Mouse (Mus musculus) embryo, embryonic 9.5 days (tissue): ENCODE results near the gene Pi16.
"Not testable (repeated sequence)": the region's sequence is repeated elsewhere in the genome, so short reads cannot be mapped to it uniquely, and the experiment has no call there.

Experiments used
- DNase-seq: peaks from one replicate; pipeline ENCODE4 v3.0.0-alpha.2; 2017; ENCODE audit errors: extremely low spot score

The Pi16 gene

GRCm38 (mm10) chr17:29317380-29317779 is at the start of gene Pi16:
Gene Pi16 (plus strand): TSS chr17:29317680.
- not testable (repeated sequence) for DNase-seq

GRCm38 (mm10) chr17:29267931-29268681 is 49.4 kb upstream of the Pi16 start:
- DNase-seq, result no peak

GRCm38 (mm10) chr17:29268682-29269348 is 48.7 kb upstream of the Pi16 start, which contains the start of gene BC004004:
Gene BC004004 (plus strand): TSS chr17:29268788.
- peak; percentile 96 for DNase-seq

- no peak for DNase-seq
Observed at GRCm38 (mm10) chr17:29269349-29269706, 48.2 kb upstream of the Pi16 start.

- no peak for DNase-seq
Observed at GRCm38 (mm10) chr17:29270148-29270698, 47.3 kb upstream of the Pi16 start.

GRCm38 (mm10) chr17:29273156-29273555 is 44.3 kb upstream of the Pi16 start:
- DNase-seq, result no peak

GRCm38 (mm10) chr17:29273889-29274288 is 43.6 kb upstream of the Pi16 start:
- DNase-seq, result no peak

- DNase-seq, result no peak
Observed at GRCm38 (mm10) chr17:29280422-29280821, 37.1 kb upstream of the Pi16 start.

- no peak for DNase-seq
Observed at GRCm38 (mm10) chr17:29281541-29281940, 35.9 kb upstream of the Pi16 start.

GRCm38 (mm10) chr17:29282216-29282952 is 35.1 kb upstream of the Pi16 start:
- DNase-seq, result no peak

- DNase-seq, result no peak
Observed at GRCm38 (mm10) chr17:29291793-29292192, 25.7 kb upstream of the Pi16 start.

- no peak for DNase-seq
Observed at GRCm38 (mm10) chr17:29292996-29293395, 24.5 kb upstream of the Pi16 start.

GRCm38 (mm10) chr17:29293807-29294605 is 23.5 kb upstream of the Pi16 start:
- DNase-seq, result no peak

GRCm38 (mm10) chr17:29295835-29296234 is 21.6 kb upstream of the Pi16 start:
- DNase-seq, result no peak

- no peak for DNase-seq
Observed at GRCm38 (mm10) chr17:29297321-29297720, 20.2 kb upstream of the Pi16 start.

GRCm38 (mm10) chr17:29297813-29298212 is 19.7 kb upstream of the Pi16 start:
- DNase-seq, result no peak

GRCm38 (mm10) chr17:29299282-29299681 is 18.2 kb upstream of the Pi16 start:
- DNase-seq, result no peak

GRCm38 (mm10) chr17:29300926-29301325 is 16.6 kb upstream of the Pi16 start:
- no peak for DNase-seq

- no peak for DNase-seq
Observed at GRCm38 (mm10) chr17:29301421-29301820, 16.1 kb upstream of the Pi16 start.

GRCm38 (mm10) chr17:29302149-29302548 is 15.3 kb upstream of the Pi16 start:
- no peak for DNase-seq

- DNase-seq, result peak; percentile 28
Observed at GRCm38 (mm10) chr17:29303087-29303486, 14.4 kb upstream of the Pi16 start.
